Mouse (Mus musculus): ENCODE data around the gene Fmn2. TPM values are rescaled to one million over a fixed set of nuclear protein-coding genes. Genes with fewer than 3 reads are reported as not detected.
A peak's percentile ranks its signal among the peaks of the same experiment; 100 is the strongest.

Gene Fmn2
- total RNA-seq (2021), result 10 to 100 TPM; 69.2 to 73.0 TPM

- DNase-seq, result peak; percentile 84 to 89
Measured at GRCm38 (mm10) chr1:174501661-174502030, at the start of gene Fmn2. Fmn2 (plus strand) TSS chr1:174501825.

GRCm38 (mm10) chr1:174455100-174455499 is 46.5 kb upstream of the Fmn2 start:
- DNase-seq, result no peak

- DNase-seq, result no peak
Measured at GRCm38 (mm10) chr1:174465385-174465784, 36.2 kb upstream of the Fmn2 start.

GRCm38 (mm10) chr1:174466240-174466639 is 35.4 kb upstream of the Fmn2 start:
- no peak for DNase-seq

GRCm38 (mm10) chr1:174469736-174470135 is 31.9 kb upstream of the Fmn2 start:
- peak; percentile 11 to 31 for DNase-seq

GRCm38 (mm10) chr1:174482567-174482966 is 19.1 kb upstream of the Fmn2 start:
- no peak for DNase-seq

GRCm38 (mm10) chr1:174500064-174500463 is 1.6 kb upstream of the Fmn2 start:
- no peak for DNase-seq

GRCm38 (mm10) chr1:174501011-174501410 is 614 bp upstream of the Fmn2 start:
- no peak for DNase-seq

GRCm38 (mm10) chr1:174502031-174502845 is 613 bp downstream of the Fmn2 start:
- DNase-seq, result peak; percentile 76 to 78

- peak; percentile 65 to 74 for DNase-seq
Measured at GRCm38 (mm10) chr1:174502846-174503745, 1.5 kb downstream of the Fmn2 start.

- DNase-seq, result no peak
Measured at GRCm38 (mm10) chr1:174508571-174509110, 7.0 kb downstream of the Fmn2 start.

- no peak for DNase-seq
Measured at GRCm38 (mm10) chr1:174513419-174513818, 11.8 kb downstream of the Fmn2 start.

GRCm38 (mm10) chr1:174521976-174522770 is 20.5 kb downstream of the Fmn2 start:
- peak; percentile 50 to 57 for DNase-seq

GRCm38 (mm10) chr1:174522809-174523511 is 21.3 kb downstream of the Fmn2 start:
- DNase-seq, result no peak

GRCm38 (mm10) chr1:174523512-174523828 is 21.8 kb downstream of the Fmn2 start:
- DNase-seq, result no peak

- DNase-seq, result no peak
Measured at GRCm38 (mm10) chr1:174536742-174537453, 35.3 kb downstream of the Fmn2 start.

GRCm38 (mm10) chr1:174537491-174537890 is 35.9 kb downstream of the Fmn2 start:
- no peak for DNase-seq

- DNase-seq, result no peak
Measured at GRCm38 (mm10) chr1:174548291-174548690, 46.7 kb downstream of the Fmn2 start.

GRCm38 (mm10) chr1:174553272-174554007 is 51.8 kb downstream of the Fmn2 start:
- DNase-seq, result peak; percentile 42 to 70

GRCm38 (mm10) chr1:174555412-174555811 is 53.8 kb downstream of the Fmn2 start:
- no peak for DNase-seq

Data from layer of hippocampus, postnatal 36 days (tissue).